Mouse (Mus musculus): Measurements from ENCODE around the gene Hsd17b10. TPM values are rescaled to one million over a fixed set of nuclear protein-coding genes. Genes with fewer than 3 reads are reported as not detected.
A peak's percentile ranks its signal among the peaks of the same experiment; 100 is the strongest.

Gene Hsd17b10
- 35.6 and 47.2 TPM in 2 replicates for total RNA-seq (2015; ENCODE audit: low replicate concordance)
- total RNA-seq (2017; ENCODE audit: low replicate concordance), result 26.8 and 31.2 TPM in 2 replicates

GRCm38 (mm10) chrX:152001737-152002710, at the start of gene Hsd17b10:
Gene Hsd17b10, plus strand, starts transcription at chrX:152001845.
- ATAC-seq (replicated peaks; ENCODE audit: low FRiP score, poor library complexity, severe bottlenecking), result peak; percentile 100

- ATAC-seq (replicated peaks; ENCODE audit: low FRiP score, poor library complexity, severe bottlenecking), result no peak
These were observed 2.5 kb upstream of the Hsd17b10 start for GRCm38 (mm10) chrX:151999006-151999710.

- ATAC-seq (replicated peaks; ENCODE audit: low FRiP score, poor library complexity, severe bottlenecking), result 0 out of 2 replicates have a peak, but pooled peaks have one; percentile 13
These were observed 412 bp upstream of the Hsd17b10 start for GRCm38 (mm10) chrX:152001182-152001684.

- no peak for ATAC-seq (replicated peaks; ENCODE audit: low FRiP score, poor library complexity, severe bottlenecking)
These were observed 1.2 kb downstream of the Hsd17b10 start for GRCm38 (mm10) chrX:152002865-152003264.

- no peak for ATAC-seq (replicated peaks; ENCODE audit: low FRiP score, poor library complexity, severe bottlenecking)
These were observed 6.2 kb downstream of the Hsd17b10 start for GRCm38 (mm10) chrX:152007863-152008262.

- ATAC-seq (replicated peaks; ENCODE audit: low FRiP score, poor library complexity, severe bottlenecking), result peak; percentile 26; the same call in 1 of the 2 replicates
These were observed 14.1 kb downstream of the Hsd17b10 start for GRCm38 (mm10) chrX:152015752-152016150.

GRCm38 (mm10) chrX:152016151-152017145, 14.8 kb downstream of the Hsd17b10 start, which contains the start of the genes Ribc1 and Smc1a:
Gene Ribc1, minus strand, starts transcription at chrX:152016295.
Gene Smc1a, plus strand, starts transcription at chrX:152016428.
- ATAC-seq (replicated peaks; ENCODE audit: low FRiP score, poor library complexity, severe bottlenecking), result peak; percentile 94

- no peak for ATAC-seq (replicated peaks; ENCODE audit: low FRiP score, poor library complexity, severe bottlenecking)
These were observed 15.5 kb downstream of the Hsd17b10 start for GRCm38 (mm10) chrX:152017186-152017585.

GRCm38 (mm10) chrX:152019294-152019693, 17.6 kb downstream of the Hsd17b10 start:
- 0 out of 2 replicates have a peak, but pooled peaks have one; percentile 30 for ATAC-seq (replicated peaks; ENCODE audit: low FRiP score, poor library complexity, severe bottlenecking)

GRCm38 (mm10) chrX:152039865-152040264, 38.2 kb downstream of the Hsd17b10 start:
- no peak for ATAC-seq (replicated peaks; ENCODE audit: low FRiP score, poor library complexity, severe bottlenecking)

- no peak for ATAC-seq (replicated peaks; ENCODE audit: low FRiP score, poor library complexity, severe bottlenecking)
These were observed 45.6 kb downstream of the Hsd17b10 start for GRCm38 (mm10) chrX:152047230-152047629.

- ATAC-seq (replicated peaks; ENCODE audit: low FRiP score, poor library complexity, severe bottlenecking), result no peak
These were observed 50.9 kb downstream of the Hsd17b10 start for GRCm38 (mm10) chrX:152052546-152052945.

Other genes starting within 250 kb of the Hsd17b10 start
- gene Huwe1, start 201.0 kb upstream of the Hsd17b10 start, total RNA-seq (2015; ENCODE audit: low replicate concordance), result 89.0 and 101 TPM in 2 replicates
- gene Huwe1, start 201.0 kb upstream of the Hsd17b10 start, total RNA-seq (2017; ENCODE audit: low replicate concordance), result 95.2 and 165 TPM in 2 replicates
- 2.5 and 5.4 TPM in 2 replicates for gene Ribc1, start 14.4 kb downstream of the Hsd17b10 start, total RNA-seq (2015; ENCODE audit: low replicate concordance)
- 0.68 and 1.4 TPM in 2 replicates for gene Ribc1, start 14.4 kb downstream of the Hsd17b10 start, total RNA-seq (2017; ENCODE audit: low replicate concordance)
- 172 TPM in 2 replicates for gene Smc1a, start 14.6 kb downstream of the Hsd17b10 start, total RNA-seq (2015; ENCODE audit: low replicate concordance)
- gene Smc1a, start 14.6 kb downstream of the Hsd17b10 start, total RNA-seq (2017; ENCODE audit: low replicate concordance), result 304 and 351 TPM in 2 replicates
- 2.1 TPM in 1 of 2 replicates, not detected in the other for gene Iqsec2, start 142.4 kb downstream of the Hsd17b10 start, total RNA-seq (2015; ENCODE audit: low replicate concordance)
- gene Iqsec2, start 142.4 kb downstream of the Hsd17b10 start, total RNA-seq (2017; ENCODE audit: low replicate concordance), result under 0.01 TPM in 1 of 2 replicates, not detected in the other
- 32.3 and 35.7 TPM in 2 replicates for gene Kdm5c, start 231.2 kb downstream of the Hsd17b10 start, total RNA-seq (2015; ENCODE audit: low replicate concordance)
- 51.4 and 66.9 TPM in 2 replicates for gene Kdm5c, start 231.2 kb downstream of the Hsd17b10 start, total RNA-seq (2017; ENCODE audit: low replicate concordance)